Mouse (Mus musculus) CH12.LX (cell line): Measurements from ENCODE around the gene Tyrp1. TPM values are rescaled to one million over a fixed set of nuclear protein-coding genes. Genes with fewer than 3 reads are reported as not detected.

Experiments used
- DNase-seq: peaks from one replicate; pipeline ENCODE4 v3.0.0-alpha.2; 2013; ENCODE audit errors: extremely low read depth
- H3K27ac ChIP-seq: 2 replicates; pipeline ENCODE4 v1.5.1; 2012; ENCODE audit warnings: low read depth, mild to moderate bottlenecking, control low read depth, moderate library complexity; ENCODE audit not compliant: insufficient read depth
- H3K27me3 ChIP-seq: replicated peaks from 2 replicates; pipeline ENCODE3; 2012; ENCODE audit warnings: inconsistent platforms
- H3K36me3 ChIP-seq, 2 experiments: replicated peaks in 1 of 2; 2 replicates each; pipeline versions ENCODE3 to v1.6.1; 2012; ENCODE audit warnings: inconsistent platforms in 1 of 2, low read length in 1 of 2, mild to moderate bottlenecking in 1 of 2, mixed read lengths in 1 of 2, moderate library complexity in 1 of 2; ENCODE audit not compliant: control insufficient read depth in 1 of 2, insufficient read depth in 1 of 2
- H3K4me1 ChIP-seq, 2 experiments: 2 replicates each; pipeline ENCODE4 v1.6.1; 2012; ENCODE audit warnings: inconsistent platforms in 1 of 2, moderate library complexity in 1 of 2; ENCODE audit not compliant: insufficient read depth in 2 of 2, control insufficient read depth in 1 of 2
- H3K4me2 ChIP-seq: 2 replicates; pipeline ENCODE4 v1.6.1; 2012; ENCODE audit warnings: low read depth, mild to moderate bottlenecking, control low read depth; ENCODE audit not compliant: poor library complexity, insufficient read depth, severe bottlenecking
- H3K4me3 ChIP-seq, 3 experiments: fragments of 150-350 bp in 1 of 3; sonication (generic) in 1 of 3; replicated peaks in 1 of 3; 2 replicates each; pipeline versions ENCODE3 to v1.5.1; 2011 to 2012; ENCODE audit warnings: low read depth in 2 of 3, low read length in 2 of 3, mild to moderate bottlenecking in 2 of 3, moderate library complexity in 2 of 3, control low read depth in 1 of 3, improper control_type of control experiment in 1 of 3, inconsistent platforms in 1 of 3, mixed read lengths in 1 of 3; ENCODE audit not compliant: poor library complexity in 1 of 3
- H3K79me2 ChIP-seq: replicated peaks from 2 replicates; pipeline ENCODE4 v1.6.1; 2012; ENCODE audit warnings: mild to moderate bottlenecking, moderate library complexity; ENCODE audit not compliant: control insufficient read depth, poor library complexity, insufficient read depth, severe bottlenecking; ENCODE audit errors: extremely low read depth
- H3K9ac ChIP-seq: 2 replicates; pipeline ENCODE4 v1.6.1; 2012; ENCODE audit warnings: low read depth, mild to moderate bottlenecking, control low read depth, moderate library complexity; ENCODE audit not compliant: insufficient read depth
- H3K9me3 ChIP-seq: replicated peaks from 2 replicates; pipeline ENCODE3; 2012; ENCODE audit warnings: low read length, inconsistent platforms, mixed read lengths
- CHD2 ChIP-seq: IDR thresholded peaks from 2 replicates; pipeline ENCODE4 v1.6.1; 2011; ENCODE audit warnings: low read length, improper control_type of control experiment
- E2F4 ChIP-seq: IDR thresholded peaks from 2 replicates; pipeline ENCODE4 v1.6.1; 2011; ENCODE audit warnings: low read depth, low read length, improper control_type of control experiment; ENCODE audit not compliant: insufficient replicate concordance
- EP300 ChIP-seq: IDR thresholded peaks from 2 replicates; pipeline ENCODE4 v1.6.1; 2011; ENCODE audit warnings: low read length, improper control_type of control experiment
- GABPA ChIP-seq: IDR thresholded peaks from 2 replicates; pipeline ENCODE4 v1.6.1; 2012; ENCODE audit warnings: low read depth, low read length, improper control_type of control experiment, inconsistent platforms; ENCODE audit not compliant: insufficient replicate concordance
- HCFC1 ChIP-seq: IDR thresholded peaks from 2 replicates; pipeline ENCODE4 v1.6.1; 2012; ENCODE audit warnings: low read depth, mild to moderate bottlenecking, inconsistent platforms, low read length, improper control_type of control experiment
- JUN ChIP-seq: IDR thresholded peaks from 2 replicates; pipeline ENCODE4 v1.6.1; 2011; ENCODE audit warnings: low read depth, mild to moderate bottlenecking, low read length, improper control_type of control experiment, moderate library complexity; ENCODE audit not compliant: insufficient read depth
- JUND ChIP-seq: conservative IDR thresholded peaks from 2 replicates; pipeline ENCODE4 v1.6.1; 2011; ENCODE audit warnings: low read depth, low read length, improper control_type of control experiment
- KAT2A ChIP-seq: IDR thresholded peaks from 2 replicates; pipeline ENCODE4 v1.6.1; 2012; ENCODE audit warnings: low read length, improper control_type of control experiment, inconsistent platforms; ENCODE audit not compliant: insufficient replicate concordance
- MAFK ChIP-seq: IDR thresholded peaks from 2 replicates; pipeline ENCODE4 v1.6.1; 2011; ENCODE audit warnings: low read length, improper control_type of control experiment; ENCODE audit not compliant: insufficient replicate concordance
- MAX ChIP-seq: IDR thresholded peaks from 2 replicates; pipeline ENCODE4 v1.6.1; 2011; ENCODE audit warnings: low read length, improper control_type of control experiment
- MXI1 ChIP-seq: IDR thresholded peaks from 2 replicates; pipeline ENCODE4 v1.6.1; 2011; ENCODE audit warnings: mild to moderate bottlenecking, low read depth, low read length, improper control_type of control experiment
- NRF1 ChIP-seq: IDR thresholded peaks from 2 replicates; pipeline ENCODE4 v1.6.1; 2014; ENCODE audit warnings: low read depth, mild to moderate bottlenecking, inconsistent platforms, low read length, improper control_type of control experiment, moderate library complexity
- PAX5 ChIP-seq: IDR thresholded peaks from 2 replicates; pipeline ENCODE4 v1.6.1; 2012; ENCODE audit warnings: low read length, inconsistent platforms, mixed read lengths
- POLR2AphosphoS2 ChIP-seq: IDR thresholded peaks from 2 replicates; pipeline ENCODE4 v1.6.1; 2011; ENCODE audit warnings: low read depth, low read length, improper control_type of control experiment
- RAD21 ChIP-seq: IDR thresholded peaks from 2 replicates; pipeline ENCODE4 v1.6.1; 2011; ENCODE audit warnings: low read depth, mild to moderate bottlenecking, low read length, improper control_type of control experiment, moderate library complexity
- RCOR1 ChIP-seq: conservative IDR thresholded peaks from 2 replicates; pipeline ENCODE4 v1.6.1; 2012; ENCODE audit warnings: low read depth, mild to moderate bottlenecking, inconsistent platforms, low read length, improper control_type of control experiment
- SIN3A ChIP-seq: IDR thresholded peaks from 2 replicates; pipeline ENCODE4 v1.6.1; 2012; ENCODE audit warnings: low read length, improper control_type of control experiment, inconsistent platforms
- SMC3 ChIP-seq: IDR thresholded peaks from 2 replicates; pipeline ENCODE4 v1.6.1; 2011; ENCODE audit warnings: low read depth, low read length, improper control_type of control experiment
- TCF12 ChIP-seq: IDR thresholded peaks from 2 replicates; pipeline ENCODE4 v1.6.1; 2014; ENCODE audit warnings: low read depth, mild to moderate bottlenecking, inconsistent platforms, low read length, improper control_type of control experiment
- UBTF ChIP-seq: IDR thresholded peaks from 2 replicates; pipeline ENCODE4 v1.6.1; 2012; ENCODE audit warnings: low read depth, mild to moderate bottlenecking, inconsistent platforms, low read length, improper control_type of control experiment, moderate library complexity
- USF1 ChIP-seq: IDR thresholded peaks from 2 replicates; pipeline ENCODE4 v1.6.1; 2014; ENCODE audit warnings: low read depth, mild to moderate bottlenecking, inconsistent platforms, low read length, improper control_type of control experiment
- USF2 ChIP-seq: conservative IDR thresholded peaks from 2 replicates; pipeline ENCODE4 v1.6.1; 2011; ENCODE audit warnings: low read depth, low read length, improper control_type of control experiment
- ZC3H11A ChIP-seq: IDR thresholded peaks from 2 replicates; pipeline ENCODE4 v1.6.1; 2012; ENCODE audit warnings: low read depth, mild to moderate bottlenecking, inconsistent platforms, low read length, improper control_type of control experiment
- ZNF384 ChIP-seq: IDR thresholded peaks from 2 replicates; pipeline ENCODE4 v1.6.1; 2012; ENCODE audit warnings: low read depth, low read length, improper control_type of control experiment, inconsistent platforms
- dilution Hi-C: fragments of 300-500 bp; cut with MboI; formaldehyde crosslinking; loops from 2 replicates; pipeline ENCODE4 v1.14.3; 2020; ENCODE audit warnings: low sequenced_read_pairs; ENCODE audit not compliant: extremely low pct_unique_long_range_greater_than_20kb, extremely low pct_ligation_motif_present
- in situ Hi-C: fragments of 300-500 bp; cut with MboI; formaldehyde crosslinking; loops from 3 replicates; pipeline ENCODE4 v1.14.3; 2019; ENCODE audit warnings: low sequenced_read_pairs, low pct_ligation_motif_present, low pct_unique_long_range_greater_than_20kb, mixed read lengths
- polyA plus RNA-seq: library from polyadenylated mRNA; unstranded; fragments of >175 nt; gene quantifications from 2 replicates; pipeline ENCODE4 v1.2.1, GENCODE M21; 2012; ENCODE audit warnings: low read depth; ENCODE audit not compliant: insufficient read length
- total RNA-seq, 2 experiments: library from RNA; depleted of rRNA; stranded (reverse); fragments of 300-350 nt in 1 of 2; fragments of >200 nt in 1 of 2; gene quantifications; 2 replicates each; pipeline ENCODE4 v1.2.3; 2012 to 2014

Gene Tyrp1
- not detected in 2 replicates for total RNA-seq (2012; rRNA removed)
- not detected in 2 replicates for total RNA-seq (2014; rRNA removed)
- not detected in 2 replicates for polyA plus RNA-seq

DNA sequence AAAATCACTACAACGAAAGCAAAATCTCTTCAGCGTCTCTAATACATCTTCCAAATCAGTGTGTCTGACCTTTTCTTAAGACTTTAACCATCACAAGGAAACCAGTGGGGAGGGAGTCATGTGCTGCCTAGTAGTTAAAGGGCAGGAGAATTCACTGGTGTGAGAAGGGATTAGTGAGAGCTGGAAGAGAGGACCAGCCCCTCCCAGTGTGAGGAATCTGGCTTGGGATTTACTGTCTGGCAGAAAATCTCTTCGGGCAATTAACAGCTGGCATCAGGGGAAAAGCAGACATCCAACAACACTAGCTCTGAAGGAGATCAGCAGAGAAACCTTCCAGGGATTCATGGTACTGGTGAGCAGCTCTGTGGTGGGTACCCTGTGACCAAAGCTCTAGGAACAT, at the start of gene Tyrp1:
TSS of gene Tyrp1 (plus strand) at position 74 of the 400 bp plus-strand sequence.
- Histone ChIP-seq H3K4me2 (no peak within 1 kb of the TSS), H3K4me3 (no peak within 1 kb of the TSS), H3K27ac (no peak within 1 kb of the TSS), H3K27me3 (no peaks in the 10 kb centered on the region), H3K36me3 (no peaks in the 10 kb centered on the region), H3K9ac (no peak within 1 kb of the TSS), H3K4me1 (no peaks in the 10 kb centered on the region), H3K79me2 (no peaks in the 10 kb centered on the region), H3K9me3 (peaks cover 49% of the 10 kb centered on the region)
- no peak for DNase-seq
- TF ChIP-seq JUN (no peak), USF1 (no peak), CHD2 (no peak), EP300 (no peak), MAX (no peak), ZC3H11A (no peak), TCF12 (no peak), E2F4 (no peak), USF2 (no peak), SMC3 (no peak), POLR2AphosphoS2 (no peak), NRF1 (no peak), GABPA (no peak)
- in situ Hi-C loops (no loop called here), dilution Hi-C loops (no loop called here)

DNA sequence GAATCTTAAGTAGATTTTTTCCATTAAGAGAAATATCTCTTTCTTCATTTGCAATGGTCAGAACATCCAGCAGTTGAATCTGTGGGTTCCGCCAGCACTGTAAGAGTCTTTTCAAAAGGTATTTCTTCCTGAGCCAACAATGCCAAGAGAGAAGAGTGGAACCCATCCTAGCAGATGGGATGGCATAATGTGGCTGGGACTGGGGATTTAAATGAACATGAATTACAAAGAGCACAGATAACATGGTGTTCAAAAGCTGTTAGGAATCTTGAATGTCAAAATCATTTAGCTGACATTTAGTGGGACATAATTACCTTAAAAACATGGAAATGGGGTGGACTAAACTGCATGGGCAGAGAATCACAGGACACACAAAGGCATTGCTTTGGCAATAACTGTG, 45.6 kb upstream of the Tyrp1 start:
- TF ChIP-seq ZC3H11A (no peak), ZNF384 (no peak), POLR2AphosphoS2 (no peak), GABPA (no peak), MXI1 (no peak), PAX5 (no peak), JUND (no peak), KAT2A (no peak), MAFK (no peak), RCOR1 (no peak), RAD21 (no peak), UBTF (no peak), HCFC1 (no peak), SMC3 (no peak), JUN (no peak), SIN3A (no peak)
- no peaks in the 10 kb centered on the region for H3K4me1 ChIP-seq
- H3K4me3 ChIP-seq = no peak overlapping the region
- in situ Hi-C loops (no loop called here), dilution Hi-C loops (no loop called here)
- H3K4me2 ChIP-seq = no peak overlapping the region
- no peak for DNase-seq
- H3K79me2 ChIP-seq = no peaks in the 10 kb centered on the region
- no peak overlapping the region for H3K27ac ChIP-seq
- no peaks in the 10 kb centered on the region for H3K27me3 ChIP-seq
- H3K9me3 ChIP-seq = peaks cover 20% of the 10 kb centered on the region
- no peaks in the 10 kb centered on the region for H3K36me3 ChIP-seq
- H3K9ac ChIP-seq = no peak overlapping the region
